7 mouse cellular contexts compared by ENCODE assay signal in genomic region chr7:89338350-89339141, GRCm38 (mm10).
DNase-seq lines count a peak whose midpoint lies in the region; ATAC-seq and TF ChIP-seq lines count a peak whose summit lies in the region.

No protein-coding gene starts in this region.

- H3K27ac ChIP-seq in embryonic facial prominence, embryonic 12.5 days = peak overlapping the region; percentile 46; the same call in 1 of the 2 replicates
- peak overlapping the region; percentile 98 for H3K27ac ChIP-seq in heart, adult 2 months
- H3K27ac ChIP-seq in limb, embryonic 13.5 days = peak overlapping the region; percentile 44; the same call in 1 of the 2 replicates
- peak overlapping the region; percentile 86 for H3K27ac ChIP-seq in midbrain, embryonic 16.5 days (ENCODE audit: low read length)

- H3K36me3 ChIP-seq in embryonic facial prominence, embryonic 12.5 days = no peaks in the 10 kb centered on the region
- peaks cover 13% of the 10 kb centered on the region for H3K36me3 ChIP-seq in heart, adult 2 months (ENCODE audit: control insufficient read depth, insufficient read depth, low read length)
- no peaks in the 10 kb centered on the region for H3K36me3 ChIP-seq in limb, embryonic 13.5 days
- no peaks in the 10 kb centered on the region for H3K36me3 ChIP-seq in midbrain, embryonic 16.5 days (ENCODE audit: control insufficient read depth, insufficient read depth, low read length)

- no peaks in the 10 kb centered on the region for H3K9me3 ChIP-seq in embryonic facial prominence, embryonic 12.5 days
- no peaks in the 10 kb centered on the region for H3K9me3 ChIP-seq in limb, embryonic 13.5 days
- H3K9me3 ChIP-seq in midbrain, embryonic 16.5 days (replicated peaks; ENCODE audit: control insufficient read depth, low read length, poor library complexity, severe bottlenecking) = no peaks in the 10 kb centered on the region

- peak; percentile 89 for ATAC-seq in embryonic facial prominence, embryonic 12.5 days (ENCODE audit: insufficient number of reproducible peaks, insufficient read depth, low FRiP score, low TSS enrichment)
- ATAC-seq in limb, embryonic 13.5 days (ENCODE audit: low FRiP score, low read depth) = peak; percentile 93
- ATAC-seq in midbrain, embryonic 16.5 days = peak; percentile 96

- peak; percentile 82 for TF ChIP-seq POLR2A in heart, adult 2 months (IDR thresholded peaks at IDR 0.05; ENCODE audit: insufficient read depth, low read depth, low read length)

- no peaks in the 10 kb centered on the region for H3K27me3 ChIP-seq in embryonic facial prominence, embryonic 12.5 days
- H3K27me3 ChIP-seq in heart, adult 2 months (ENCODE audit: control insufficient read depth, insufficient read depth, low read length) = no peaks in the 10 kb centered on the region
- no peaks in the 10 kb centered on the region for H3K27me3 ChIP-seq in limb, embryonic 13.5 days
- H3K27me3 ChIP-seq in midbrain, embryonic 16.5 days (ENCODE audit: control insufficient read depth, insufficient read depth, low read depth, low read length) = no peaks in the 10 kb centered on the region

- H3K9ac ChIP-seq in embryonic facial prominence, embryonic 12.5 days = peak overlapping the region; percentile 92
- H3K9ac ChIP-seq in heart, adult 2 months (ENCODE audit: low read depth, low read length) = peak overlapping the region; percentile 98
- peak overlapping the region; percentile 91 for H3K9ac ChIP-seq in limb, embryonic 13.5 days
- peak overlapping the region; percentile 99 for H3K9ac ChIP-seq in midbrain, embryonic 16.5 days (ENCODE audit: low read depth, low read length)

- peaks cover 5% of the 10 kb centered on the region for H3K79me2 ChIP-seq in heart, adult 2 months (replicated peaks; ENCODE audit: control insufficient read depth, insufficient read depth, low read length)

- DNase-seq in adrenal gland, postnatal 25 days = peak; percentile 96
- peak; percentile 96 to 97 for DNase-seq in heart, adult 2 months
- peak; percentile 94 to 96 for DNase-seq in kidney, adult 8-10 months
- peak; percentile 82 to 92 for DNase-seq in spleen, postnatal 10 days (ENCODE audit: low spot score in 2 of 2)

- TF ChIP-seq EP300 in heart, adult 2 months (IDR thresholded peaks at IDR 0.05; ENCODE audit: insufficient read depth, low read depth, low read length) = 0 out of 2 replicates have a peak, but pooled peaks have one; percentile 28

- H3K4me1 ChIP-seq in embryonic facial prominence, embryonic 12.5 days = peaks cover 16% of the 10 kb centered on the region
- H3K4me1 ChIP-seq in heart, adult 2 months (ENCODE audit: control insufficient read depth, insufficient read depth, low read length) = peaks cover 3% of the 10 kb centered on the region
- H3K4me1 ChIP-seq in limb, embryonic 13.5 days = peaks cover 22% of the 10 kb centered on the region
- peaks cover 28% of the 10 kb centered on the region for H3K4me1 ChIP-seq in midbrain, embryonic 16.5 days (ENCODE audit: control insufficient read depth, insufficient read depth, low read length)

- H3K4me3 ChIP-seq in embryonic facial prominence, embryonic 12.5 days = peak overlapping the region; percentile 98
- H3K4me3 ChIP-seq in heart, adult 2 months = peak overlapping the region; percentile 98
- H3K4me3 ChIP-seq in limb, embryonic 13.5 days = peak overlapping the region; percentile 94
- peak overlapping the region; percentile 98 for H3K4me3 ChIP-seq in midbrain, embryonic 16.5 days (ENCODE audit: low read depth, low read length)

- WGBS in embryonic facial prominence, embryonic 12.5 days = under 1% methylated on average over 57 of the region's 57 CpGs
- WGBS in heart, adult 2 months = under 1% methylated on average over 53 of the region's 57 CpGs
- WGBS in limb, embryonic 13.5 days = under 1% methylated on average over 51 of the region's 57 CpGs
- 2% methylated on average over 57 of the region's 57 CpGs for WGBS in midbrain, embryonic 16.5 days

- TF ChIP-seq CTCF in heart, adult 2 months (IDR thresholded peaks at IDR 0.05) = no peak

- H3K4me2 ChIP-seq in embryonic facial prominence, embryonic 12.5 days (replicated peaks) = peak overlapping the region; percentile 86
- peak overlapping the region; percentile 92 for H3K4me2 ChIP-seq in limb, embryonic 13.5 days (replicated peaks)
- H3K4me2 ChIP-seq in midbrain, embryonic 16.5 days (ENCODE audit: low read length) = peak overlapping the region; percentile 82

- intact Hi-C loops in heart, adult 2 months (cut with DNase I) = loop anchor here (2.0 to 5.0 kb wide), 2 partner anchors 66 to 76 kb away; partner anchors contain the start of genes Fzd4 and Tmem135

Comparison
In these comparisons a context has a peak if more than half of its experiments do, and no peak if none do; other contexts are left out.
1. Peak in every context shown above with its lines: DNase-seq, ATAC-seq, H3K4me3 ChIP-seq and H3K27ac ChIP-seq.
2. H3K27ac ChIP-seq: peak in every context shown above with its lines; median percentile 98 in heart, adult 2 months; 86 in midbrain, embryonic 16.5 days; 46 in embryonic facial prominence, embryonic 12.5 days; 44 in limb, embryonic 13.5 days.